Mouse (Mus musculus): Measurements from ENCODE around the gene Cyfip2. TPM values are rescaled to one million over a fixed set of nuclear protein-coding genes. Genes with fewer than 3 reads are reported as not detected.

Cyfip2 gene
- total RNA-seq, 1 experiment from 2014 or later, result 47.7 TPM

DNA sequence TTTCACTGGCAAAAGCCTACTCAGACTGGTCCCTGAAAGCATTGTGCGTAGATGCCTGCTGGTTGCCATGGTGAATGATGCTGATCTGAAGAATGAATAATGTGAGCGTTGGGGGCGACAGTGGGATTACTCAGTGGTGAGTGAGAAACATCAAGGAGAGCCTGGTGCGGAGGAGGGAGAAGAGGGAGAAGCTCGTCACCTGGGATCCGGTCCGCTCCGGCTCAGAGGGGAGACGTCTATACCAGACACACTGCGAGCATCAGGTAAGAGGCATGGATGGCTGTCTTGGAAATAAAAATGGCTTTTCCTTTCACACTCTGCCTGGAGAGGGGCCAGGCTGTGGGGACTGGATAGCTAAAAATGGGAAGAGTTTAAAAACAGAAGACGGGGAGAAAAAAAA is 77.3 kb downstream of the Cyfip2 start, which contains the start of gene Fndc9:
Fndc9 (plus strand) TSS at position 198 of the 400 bp plus-strand sequence.
- DNase-seq, result no peak

DNA sequence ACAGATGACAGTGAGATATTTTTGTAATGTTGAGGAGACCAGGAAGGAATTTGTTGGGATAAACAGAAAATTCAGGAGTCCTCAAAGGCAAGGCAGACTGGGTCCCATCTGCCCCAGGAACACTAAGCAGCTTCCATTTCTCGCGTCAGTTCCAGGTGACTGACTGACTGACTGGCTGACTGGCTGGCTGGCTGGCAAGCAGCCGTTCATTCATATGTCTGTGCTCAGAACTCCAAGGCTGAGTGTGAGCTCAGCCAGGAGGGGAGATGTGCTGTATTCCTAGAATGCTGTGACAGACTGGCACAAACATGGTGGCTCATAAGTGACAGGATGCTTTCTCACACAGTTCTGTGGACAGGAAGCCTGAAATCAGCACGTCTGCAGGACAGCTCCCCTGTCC is 78.7 kb downstream of the Cyfip2 start:
- no peak for DNase-seq

DNA sequence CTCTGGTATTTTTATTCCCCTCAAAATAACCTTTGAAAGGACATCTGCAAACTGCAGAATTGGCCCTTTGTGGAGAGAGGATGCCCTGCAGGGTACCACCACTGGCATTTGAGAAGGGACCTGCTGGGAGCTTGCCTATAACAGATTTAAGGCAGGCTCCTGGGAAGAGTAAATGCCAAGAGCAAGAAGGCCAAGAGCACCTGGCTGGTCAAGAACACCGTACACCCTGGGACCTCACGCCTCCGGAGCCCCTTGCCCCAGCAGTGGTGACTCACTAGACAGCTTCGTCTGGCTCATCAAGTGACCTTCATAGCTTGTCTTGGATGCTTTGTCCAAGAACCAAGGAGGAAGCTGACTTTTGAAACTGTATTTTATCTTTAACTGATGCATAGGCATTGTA is 79.9 kb downstream of the Cyfip2 start:
- DNase-seq, result no peak

DNA sequence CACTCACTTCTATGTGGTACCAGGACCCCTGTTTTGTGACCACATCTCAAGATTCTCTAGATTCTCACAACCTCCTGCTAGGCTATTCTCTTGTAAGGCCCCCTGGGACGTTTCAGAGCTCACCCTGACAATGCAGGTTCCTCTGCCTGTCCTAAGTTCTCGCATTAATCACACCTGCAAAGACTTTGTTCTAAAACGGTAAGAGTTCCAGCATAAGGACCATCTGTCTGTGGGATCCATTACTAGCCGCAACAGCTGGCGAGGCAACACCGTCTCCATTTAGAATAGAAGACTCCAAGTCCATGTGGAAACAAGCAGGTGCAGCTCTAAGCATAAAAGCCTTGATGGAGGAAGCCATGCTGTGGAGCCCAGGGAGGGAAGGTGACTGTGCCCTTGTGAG is 82.5 kb downstream of the Cyfip2 start:
- DNase-seq, result no peak

DNA sequence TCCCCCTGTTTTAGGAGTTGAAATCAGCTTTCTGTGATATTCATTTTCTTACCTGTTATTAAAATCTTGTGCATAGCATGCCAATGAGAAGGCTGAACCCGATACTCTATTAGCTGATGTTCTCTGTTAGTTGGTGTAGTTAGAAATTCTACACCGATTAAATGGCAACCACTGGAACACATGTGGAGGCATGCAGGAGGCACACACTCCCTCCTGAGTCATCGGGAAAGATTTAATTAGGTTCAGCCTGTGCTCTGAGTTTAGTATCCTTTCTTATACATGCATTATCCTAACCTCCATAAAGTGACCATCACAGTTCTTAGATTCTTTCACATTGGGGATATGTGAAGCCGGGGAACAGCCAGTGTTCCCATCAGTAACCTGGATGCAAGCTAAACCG is 87.3 kb downstream of the Cyfip2 start:
- no peak for DNase-seq

DNA sequence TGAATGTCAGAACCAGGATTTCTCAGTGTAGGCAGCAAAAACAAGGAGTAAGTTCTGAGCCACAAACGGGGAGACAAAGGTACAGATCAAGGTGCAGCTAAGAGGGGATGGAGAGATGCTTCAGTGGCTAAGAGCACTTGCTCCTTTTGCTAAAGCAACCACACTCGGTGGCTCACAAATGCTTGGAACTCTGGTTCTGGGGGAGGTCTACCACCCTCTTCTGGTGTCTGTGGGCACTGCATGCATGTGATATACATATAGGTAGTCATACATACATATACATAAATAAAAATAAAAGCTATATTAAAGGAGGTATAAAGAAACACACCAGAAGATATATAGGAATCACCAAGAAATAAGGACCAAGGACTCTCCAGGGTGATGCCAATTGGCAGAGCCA is 89.1 kb downstream of the Cyfip2 start:
- DNase-seq, result no peak

DNA sequence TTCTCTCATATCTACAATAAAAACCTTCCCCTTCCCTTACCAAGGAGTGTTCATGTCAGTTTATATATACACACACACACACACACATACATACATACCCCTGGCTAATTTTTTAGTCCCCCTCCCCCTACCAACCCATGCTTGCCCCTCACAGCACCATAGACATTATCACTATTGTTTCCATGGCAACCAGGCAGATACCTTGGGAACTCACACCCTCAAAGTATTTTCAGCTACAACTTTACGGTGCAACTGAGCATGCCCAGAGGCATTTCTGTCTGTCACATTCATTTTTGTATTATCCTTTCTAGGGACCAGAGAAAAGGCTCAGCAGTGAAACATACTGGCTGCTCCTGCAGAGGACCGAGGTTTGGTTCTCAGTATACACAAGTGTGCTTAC is 92.4 kb downstream of the Cyfip2 start:
- no peak for DNase-seq

DNA sequence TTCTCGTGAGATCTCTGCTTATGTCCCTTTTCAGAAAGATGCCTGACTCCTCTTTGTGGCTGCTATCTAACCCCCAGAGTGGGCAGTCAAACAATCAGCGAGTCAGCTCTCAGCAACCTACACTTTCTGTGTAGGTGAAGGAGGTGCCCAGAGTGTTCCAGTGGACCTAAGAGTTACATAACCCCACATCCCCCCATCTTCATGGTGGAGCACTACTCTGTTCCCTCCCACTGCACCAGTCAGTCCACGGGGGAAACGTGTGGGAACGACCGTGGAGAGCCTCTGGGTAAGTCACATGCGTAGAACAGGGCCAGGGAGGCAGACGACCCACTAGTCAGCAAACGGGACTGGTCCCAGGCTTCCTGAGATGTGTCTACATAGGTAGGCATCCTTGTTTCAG is 93.3 kb downstream of the Cyfip2 start:
- no peak for DNase-seq

DNA sequence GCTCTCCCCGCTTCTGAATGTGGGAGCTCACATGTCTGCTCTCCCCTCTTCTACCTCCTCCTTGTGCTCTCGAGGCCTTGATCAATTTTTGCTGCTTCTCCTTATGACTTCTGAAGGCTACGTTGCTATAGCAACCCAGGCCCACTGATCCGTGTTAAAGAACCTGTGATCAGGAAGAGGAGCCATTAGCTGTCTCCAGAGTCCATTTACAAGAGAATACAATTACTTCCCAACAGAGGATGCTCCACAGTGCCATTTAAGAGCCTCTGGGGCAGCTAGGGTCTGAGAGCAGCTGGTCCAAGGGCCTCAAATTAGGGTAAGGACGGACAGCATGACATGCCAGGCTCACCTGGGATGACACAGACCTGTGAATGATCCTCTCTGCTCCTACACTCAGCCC is 94.1 kb downstream of the Cyfip2 start:
- DNase-seq, result no peak

DNA sequence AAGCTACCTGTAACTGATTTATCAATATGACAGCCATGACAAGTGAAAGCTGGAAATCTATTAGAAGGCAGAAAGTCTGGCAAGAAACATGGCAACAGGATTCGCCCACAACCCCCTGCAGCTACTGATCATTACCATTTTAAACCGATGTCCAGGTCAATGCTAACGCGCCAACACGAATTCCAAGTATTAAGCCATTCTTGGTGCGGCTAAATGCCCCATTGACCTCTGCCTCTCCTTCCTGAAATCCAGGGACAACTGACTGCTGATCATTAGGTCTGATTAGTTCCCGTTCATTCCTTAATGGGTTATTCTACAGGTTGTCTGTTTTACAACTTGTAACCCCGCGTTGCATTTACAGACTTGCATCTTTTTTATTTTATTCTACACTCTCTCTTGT is 95.0 kb downstream of the Cyfip2 start:
- DNase-seq, result no peak

DNA sequence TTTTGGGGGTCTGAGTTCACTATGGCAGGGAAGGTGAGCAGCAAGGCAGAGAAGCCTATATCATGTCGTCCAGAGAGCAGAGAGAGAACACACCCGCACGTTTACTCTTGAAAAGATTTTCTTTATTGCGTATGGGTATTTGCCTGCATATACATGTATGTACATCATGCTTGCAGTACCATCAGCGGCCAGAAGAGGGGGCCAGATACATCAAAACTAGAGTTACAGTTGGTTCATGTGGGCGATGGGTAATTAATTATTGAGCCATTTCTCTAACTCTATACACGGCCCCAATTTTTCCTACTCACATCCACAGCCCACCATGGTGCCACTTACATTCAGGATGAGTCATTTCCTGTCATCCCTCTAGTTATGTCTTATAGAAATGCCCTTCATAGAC is 96.0 kb downstream of the Cyfip2 start:
- peak; percentile 51 for DNase-seq

DNA sequence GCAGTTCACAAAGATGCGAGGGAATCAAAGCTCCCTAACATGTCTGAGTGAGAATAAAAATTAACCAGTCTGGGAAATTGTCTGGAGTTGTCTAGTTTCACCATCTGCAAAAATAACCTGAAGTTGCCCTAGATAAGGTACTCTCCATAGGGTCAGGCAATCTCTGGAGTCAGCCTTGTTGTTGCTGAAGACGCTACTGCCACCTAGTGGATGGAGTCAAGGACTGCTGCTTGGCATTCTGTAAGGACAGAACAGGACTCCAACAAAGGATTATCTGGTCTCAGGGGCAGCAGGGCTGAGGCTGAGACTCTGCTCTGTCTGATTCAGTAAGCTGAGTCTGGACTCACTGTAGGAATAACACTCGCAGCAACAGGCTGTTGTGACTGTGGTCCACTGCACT is 97.3 kb downstream of the Cyfip2 start:
- peak; percentile 76 for DNase-seq

DNA sequence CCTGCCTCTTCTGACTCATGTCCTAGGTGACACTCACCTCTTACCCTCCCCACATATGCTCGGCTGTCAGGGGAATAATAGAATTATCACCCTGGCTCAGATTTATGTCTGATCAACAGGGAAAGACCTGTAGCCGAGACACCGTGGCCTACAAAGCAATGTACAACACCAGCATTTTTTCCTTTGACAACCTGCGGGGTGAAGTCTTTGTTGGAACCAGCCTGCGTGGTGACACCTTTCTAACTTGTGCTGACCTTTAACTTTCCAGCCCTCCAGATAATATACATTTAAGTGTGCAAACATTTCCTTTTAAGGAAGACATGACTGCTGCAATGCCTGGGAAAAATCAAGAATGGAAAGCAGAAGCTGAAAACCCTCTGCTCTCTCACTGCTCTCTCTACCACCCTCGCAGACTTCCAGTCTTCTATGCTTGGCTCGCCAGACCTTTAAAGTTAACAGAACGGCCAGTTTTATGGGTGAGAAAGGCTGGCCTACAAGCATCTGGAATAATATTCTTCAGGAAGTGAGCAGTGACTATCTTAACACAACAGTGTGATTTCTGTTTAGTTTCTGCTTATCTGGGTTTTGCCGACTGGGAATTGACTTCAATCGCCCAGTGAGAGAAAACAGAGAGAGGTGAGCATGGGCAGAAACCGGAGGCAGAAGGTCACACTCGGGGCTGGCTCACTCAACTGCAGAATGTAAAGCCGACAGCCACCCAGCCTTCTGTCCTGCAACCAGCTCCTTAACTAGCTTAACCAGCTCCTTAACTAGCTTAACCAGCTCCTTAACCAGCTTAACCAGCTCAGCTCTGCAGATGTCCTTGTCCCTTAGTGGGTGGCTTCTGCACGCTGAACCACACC is 98.1 kb downstream of the Cyfip2 start:
- no peak for DNase-seq

DNA sequence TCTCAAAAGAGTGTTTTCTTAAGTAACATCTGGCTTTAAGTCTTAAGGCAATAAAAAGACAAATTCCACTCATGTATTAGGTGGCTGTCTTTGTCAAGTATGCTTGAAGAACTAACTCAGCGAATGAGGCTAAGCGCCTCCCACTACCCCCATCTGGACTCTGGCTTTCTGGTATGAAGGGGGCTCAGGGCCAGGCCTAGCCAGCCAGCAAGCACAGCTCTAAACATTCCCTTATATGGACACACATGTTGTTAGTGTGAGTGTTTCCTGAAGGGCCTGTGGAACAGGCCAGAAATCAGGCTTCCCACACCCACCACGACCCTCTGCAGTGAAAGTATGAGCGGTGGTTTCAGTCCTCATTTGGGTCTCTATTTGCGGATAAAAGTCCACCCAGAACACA is 98.8 kb downstream of the Cyfip2 start:
- DNase-seq, result no peak

DNA sequence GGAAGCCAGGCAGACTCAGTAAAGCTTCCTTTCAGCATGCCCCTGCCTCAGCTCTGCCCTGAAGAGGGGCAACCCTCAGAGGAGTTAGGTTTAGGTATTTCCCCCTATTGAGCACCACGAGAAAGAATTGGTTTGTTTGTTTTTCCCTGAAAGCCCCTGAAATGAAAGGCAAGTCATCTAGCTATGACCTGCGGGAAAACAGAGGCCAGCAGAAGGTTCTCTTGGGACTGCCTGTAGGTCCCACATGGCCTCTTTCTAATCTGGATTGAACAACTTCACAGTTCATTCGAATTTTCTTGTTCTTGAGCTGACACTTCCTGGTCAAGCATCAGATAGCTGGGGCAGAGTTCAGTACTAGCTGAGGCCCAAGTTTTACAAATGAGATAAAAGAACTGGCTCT is 100.8 kb downstream of the Cyfip2 start:
- DNase-seq, result no peak

DNA sequence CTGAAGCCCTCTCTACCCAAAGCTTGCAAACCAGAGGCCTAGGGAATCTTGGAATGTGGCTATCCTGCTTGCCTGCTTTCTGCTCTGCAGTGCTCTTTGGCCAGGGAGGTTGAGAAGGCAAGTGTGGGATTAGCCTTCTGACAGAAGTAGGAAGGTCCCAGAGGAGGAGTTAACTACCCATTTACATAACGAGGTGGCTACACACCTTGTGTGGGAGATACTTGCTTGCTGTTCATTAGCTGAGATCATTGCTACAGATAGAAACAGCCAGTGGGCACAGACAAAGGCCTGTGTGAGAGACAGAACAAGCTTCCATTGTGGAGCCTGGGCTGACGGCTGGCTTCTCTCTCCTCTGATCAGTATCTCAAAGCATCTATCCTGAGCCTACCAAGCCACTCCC is 102.8 kb downstream of the Cyfip2 start:
- no peak for DNase-seq

DNA sequence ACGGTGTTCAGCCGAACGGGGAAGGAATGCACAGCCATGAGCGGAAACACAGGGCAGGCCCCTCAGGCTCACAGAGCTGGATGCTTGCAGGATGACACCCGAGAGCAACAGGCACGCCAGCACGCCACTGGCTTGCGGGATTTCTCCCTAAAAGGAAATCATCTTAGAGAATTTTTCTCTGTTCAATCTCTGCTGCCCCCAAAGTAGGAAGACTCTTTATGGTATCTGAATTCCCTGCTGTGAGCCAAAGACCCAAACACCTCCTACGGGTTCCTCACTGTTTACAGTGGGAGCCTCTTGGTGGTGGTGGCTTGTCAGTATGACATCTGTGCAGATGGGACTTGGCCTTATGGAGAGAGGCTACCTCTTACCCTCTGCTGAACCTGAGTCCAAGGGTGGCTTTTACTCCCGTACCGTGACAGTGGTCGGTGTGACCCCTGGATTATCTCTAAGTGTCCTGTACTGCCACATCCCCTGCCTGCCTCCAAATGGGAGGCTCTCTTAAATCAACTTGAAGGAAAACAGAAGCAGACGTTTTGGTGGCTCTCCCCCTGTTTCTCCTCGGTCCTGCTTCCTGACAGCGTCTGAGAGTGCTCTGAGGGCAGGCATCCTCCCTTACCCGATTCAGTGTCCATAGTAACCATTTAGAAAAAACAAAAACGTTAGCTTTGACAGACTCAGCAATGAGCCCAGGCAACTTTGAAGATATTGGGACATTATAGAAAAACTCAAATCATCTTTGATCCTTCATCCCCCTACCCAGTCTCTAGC is 106.8 kb downstream of the Cyfip2 start:
- no peak for DNase-seq

DNA sequence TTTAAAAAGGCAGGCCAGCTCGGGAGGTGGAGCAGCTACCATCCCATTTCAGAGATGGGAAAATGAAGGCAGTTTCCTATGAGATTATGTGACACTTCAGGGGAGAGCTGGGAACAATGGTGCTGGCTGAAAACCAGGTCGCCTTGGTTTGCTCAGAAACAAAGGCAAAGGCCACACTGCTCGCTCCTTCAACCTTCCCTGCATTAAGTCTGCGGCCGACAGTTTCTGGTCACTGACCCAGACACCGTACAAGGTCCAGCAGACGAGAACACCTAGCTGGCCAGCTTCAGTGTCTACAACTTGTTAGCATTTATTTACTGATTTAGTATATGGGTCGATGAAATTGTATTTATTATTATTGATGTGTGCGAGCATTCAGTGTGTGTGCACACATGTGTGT is 107.8 kb downstream of the Cyfip2 start:
- DNase-seq, result no peak

DNA sequence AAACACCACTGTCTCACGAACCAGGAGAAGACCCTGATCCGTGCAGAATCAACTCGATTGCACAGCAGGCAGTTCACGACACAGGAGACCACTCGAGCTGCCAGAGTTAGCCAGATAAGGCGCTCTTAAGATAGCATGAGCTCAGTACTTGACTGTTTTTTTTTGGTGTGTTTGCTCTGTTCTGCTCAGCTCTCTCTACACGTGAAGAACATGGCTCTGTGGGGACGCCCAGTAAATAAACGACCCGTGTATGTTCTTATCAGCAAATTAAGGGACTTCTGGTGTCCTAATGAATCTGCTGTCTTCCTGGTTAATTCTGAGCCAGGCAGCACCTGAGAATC is 110.1 kb downstream of the Cyfip2 start:
- DNase-seq, result no peak

DNA sequence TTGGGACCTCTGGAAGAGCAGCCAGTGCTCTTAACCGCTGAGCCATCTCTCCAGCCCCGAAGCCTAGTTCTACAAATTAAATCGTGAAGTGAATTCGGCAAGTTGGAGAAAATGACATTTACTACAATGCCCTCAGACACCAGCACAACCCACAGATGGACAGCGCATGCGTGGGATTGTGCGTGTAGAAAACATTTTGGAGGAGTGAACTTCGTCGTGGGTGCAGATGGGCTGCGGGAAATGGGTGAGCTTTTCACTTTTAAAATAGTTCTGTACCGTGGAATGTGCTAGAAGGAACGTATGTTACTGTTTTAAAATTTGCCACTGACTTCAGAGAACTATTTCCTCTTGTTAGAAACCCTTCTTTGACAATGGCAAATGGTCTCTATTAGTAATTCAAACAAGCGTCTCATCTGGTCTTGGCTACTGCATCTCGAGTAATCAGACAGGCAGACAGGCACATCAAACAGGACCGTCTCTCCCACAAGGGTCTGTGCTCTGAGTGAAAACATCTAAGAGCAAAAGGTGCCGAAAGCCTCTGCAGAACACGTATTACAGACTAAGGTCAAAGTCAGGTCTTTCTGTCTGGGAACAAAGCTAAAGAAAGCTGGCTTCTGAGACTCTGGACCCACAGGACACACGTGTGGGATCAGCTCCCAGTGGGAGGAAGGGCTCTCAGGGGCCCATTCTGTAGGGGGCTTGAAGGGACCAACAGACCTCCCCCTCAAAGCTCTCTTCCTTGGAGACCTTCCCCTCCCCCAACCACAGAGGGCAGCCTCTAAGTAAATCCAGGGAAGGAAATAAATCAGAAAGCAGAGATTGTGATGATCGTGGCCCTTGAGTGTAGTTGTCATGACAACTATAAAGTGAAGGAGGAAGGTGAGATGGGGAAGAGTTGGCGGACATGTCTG is 110.8 kb downstream of the Cyfip2 start:
- DNase-seq, result no peak

DNA sequence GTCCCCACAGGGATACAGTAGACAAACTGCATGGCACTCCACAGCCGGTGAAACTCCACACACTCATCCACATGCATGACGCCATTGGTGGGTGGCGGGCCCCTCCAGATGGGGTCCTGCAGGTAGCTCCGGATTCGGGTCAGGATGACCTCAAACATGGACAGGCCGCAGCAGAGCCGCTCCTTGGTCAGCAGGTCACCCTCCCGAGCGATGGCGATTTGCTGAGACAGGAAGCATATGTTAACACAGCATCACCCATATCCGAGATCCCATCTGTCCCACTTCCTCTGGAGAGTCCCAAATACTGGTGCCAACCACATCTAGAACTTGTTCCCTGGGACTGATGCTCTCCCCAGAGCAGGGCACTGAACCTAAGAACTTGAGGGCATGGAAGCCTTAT is 112.0 kb downstream of the Cyfip2 start:
- DNase-seq, result no peak

DNA sequence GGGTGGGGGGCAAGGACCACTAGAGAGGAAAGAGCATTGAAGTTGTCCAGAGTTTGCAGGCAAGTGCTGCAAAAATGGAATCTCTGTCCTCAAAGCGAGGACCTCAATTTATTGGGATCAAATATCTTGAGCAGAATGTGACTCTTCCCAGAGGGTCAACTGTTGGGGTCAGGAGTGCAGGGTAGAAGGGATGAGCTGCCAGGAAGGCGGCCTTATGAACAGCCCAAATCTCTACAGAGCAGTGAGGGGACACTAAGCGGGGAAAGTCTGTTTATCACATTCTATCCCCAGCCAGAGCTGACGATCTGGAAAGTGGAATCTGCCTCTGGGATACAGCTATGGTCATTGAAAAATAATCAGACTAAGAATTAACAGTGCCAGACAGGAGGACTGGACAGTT is 118.5 kb downstream of the Cyfip2 start:
- DNase-seq, result no peak

DNA sequence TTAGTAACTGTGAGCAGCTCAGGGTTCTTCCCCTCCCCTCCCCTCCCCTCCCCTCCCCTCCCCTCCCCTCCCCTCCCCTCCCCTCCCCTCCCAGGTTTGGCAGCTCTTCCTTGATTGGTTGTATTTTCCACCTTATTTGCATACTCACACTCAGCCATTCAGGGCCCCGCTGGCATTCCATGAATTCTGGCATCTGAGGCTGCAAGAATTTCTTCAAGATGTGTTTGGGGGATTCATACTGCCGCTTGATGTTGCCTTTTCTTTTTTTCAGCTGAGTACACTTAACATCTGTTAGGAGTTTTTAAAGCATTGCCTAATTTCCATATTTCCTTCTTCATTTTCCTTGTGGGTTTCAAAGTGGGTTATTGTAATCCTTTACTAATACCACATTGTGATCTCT is 124.4 kb downstream of the Cyfip2 start:
- DNase-seq, result no peak
